Mouse (Mus musculus) heart, adult 2 months (tissue): ENCODE measurements around the gene Krt76.

Experiments
- CTCF ChIP-seq: fragments of 200-600 bp; IDR thresholded peaks from 2 replicates; pipeline ENCODE4 v1.8.1; 2022; ENCODE audit warnings: antibody characterized with exemption, mild to moderate bottlenecking, moderate library complexity
- EP300 ChIP-seq: fragments of 200-500 bp; IDR thresholded peaks from 2 replicates; pipeline ENCODE4 v1.6.1; 2011; ENCODE audit warnings: low read depth, low read length, control low read depth; ENCODE audit not compliant: insufficient read depth
- POLR2A ChIP-seq: fragments of 200-500 bp; IDR thresholded peaks from 2 replicates; pipeline ENCODE4 v1.6.1; 2011; ENCODE audit warnings: mild to moderate bottlenecking, low read depth, low read length, control low read depth; ENCODE audit not compliant: insufficient read depth

DNA sequence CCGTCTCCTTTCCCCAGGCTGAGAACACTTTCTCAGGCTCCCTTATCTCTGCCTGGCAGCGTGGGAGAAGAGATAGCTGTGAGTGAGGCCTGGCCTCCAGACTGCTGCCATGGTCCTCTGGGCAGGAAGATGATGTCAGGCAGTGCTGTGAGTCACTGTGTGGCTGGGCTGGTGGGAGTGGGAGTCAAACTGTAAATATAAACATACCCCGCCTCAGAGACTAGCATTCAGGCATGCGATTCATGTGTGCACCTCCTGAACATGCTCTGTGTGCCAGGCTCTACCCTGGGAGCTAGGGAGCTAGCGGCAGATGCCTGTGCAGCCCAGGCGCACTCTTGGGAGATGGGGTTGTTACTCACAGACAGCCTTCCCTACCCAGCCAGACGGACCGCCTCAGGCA, 49.2 kb upstream of the Krt76 start:
- TF ChIP-seq POLR2A (no peak), EP300 (no peak), CTCF (no peak)
